Mouse (Mus musculus) cerebellum, adult 8-10 months (tissue): ENCODE measurements around the gene Exoc6.
"Not testable (repeated sequence)": the region's sequence is repeated elsewhere in the genome, so short reads cannot be mapped to it uniquely, and the experiment has no call there.

Experiments used
- DNase-seq: peaks from one replicate; pipeline ENCODE4 v3.0.0; 2022

Exoc6 gene

GRCm38 (mm10) chr19:37540201-37540600 lies 10.0 kb upstream of the Exoc6 start:
- no peak for DNase-seq

- no peak for DNase-seq
Measured at GRCm38 (mm10) chr19:37543537-37544326, 6.5 kb upstream of the Exoc6 start.

GRCm38 (mm10) chr19:37544476-37544875 lies 5.7 kb upstream of the Exoc6 start:
- DNase-seq = no peak

- DNase-seq = no peak
Measured at GRCm38 (mm10) chr19:37545231-37545630, 5.0 kb upstream of the Exoc6 start.

- DNase-seq = no peak
Measured at GRCm38 (mm10) chr19:37545725-37546124, 4.5 kb upstream of the Exoc6 start.

GRCm38 (mm10) chr19:37546776-37547175 lies 3.4 kb upstream of the Exoc6 start:
- DNase-seq = no peak

GRCm38 (mm10) chr19:37551040-37551566 lies 885 bp downstream of the Exoc6 start:
- DNase-seq = no peak

- DNase-seq = no peak
Measured at GRCm38 (mm10) chr19:37553376-37554265, 3.4 kb downstream of the Exoc6 start.

- DNase-seq = not testable (repeated sequence)
Measured at GRCm38 (mm10) chr19:37554266-37554650, 4.0 kb downstream of the Exoc6 start.

GRCm38 (mm10) chr19:37555863-37556566 lies 5.8 kb downstream of the Exoc6 start:
- no peak for DNase-seq

- DNase-seq = no peak
Measured at GRCm38 (mm10) chr19:37557898-37558297, 7.7 kb downstream of the Exoc6 start.

GRCm38 (mm10) chr19:37559286-37560079 lies 9.3 kb downstream of the Exoc6 start:
- no peak for DNase-seq

GRCm38 (mm10) chr19:37560080-37560427 lies 9.8 kb downstream of the Exoc6 start:
- DNase-seq = no peak

GRCm38 (mm10) chr19:37561106-37561892 lies 11.1 kb downstream of the Exoc6 start:
- DNase-seq = no peak

GRCm38 (mm10) chr19:37563763-37564162 lies 13.5 kb downstream of the Exoc6 start:
- DNase-seq = peak; percentile 47

- no peak for DNase-seq
Measured at GRCm38 (mm10) chr19:37565806-37566205, 15.6 kb downstream of the Exoc6 start.

GRCm38 (mm10) chr19:37569186-37569754 lies 19.1 kb downstream of the Exoc6 start:
- DNase-seq = no peak

- DNase-seq = no peak
Measured at GRCm38 (mm10) chr19:37570966-37571718, 20.9 kb downstream of the Exoc6 start.

GRCm38 (mm10) chr19:37574802-37575201 lies 24.6 kb downstream of the Exoc6 start:
- DNase-seq = no peak

GRCm38 (mm10) chr19:37579607-37580006 lies 29.4 kb downstream of the Exoc6 start:
- DNase-seq = no peak
